Mouse (Mus musculus): Measurements from ENCODE around the gene Phf6. TPM values are rescaled to one million over a fixed set of nuclear protein-coding genes. Genes with fewer than 3 reads are reported as not detected.

The Phf6 gene
- total RNA-seq (2023), result 38.7 TPM

DNA sequence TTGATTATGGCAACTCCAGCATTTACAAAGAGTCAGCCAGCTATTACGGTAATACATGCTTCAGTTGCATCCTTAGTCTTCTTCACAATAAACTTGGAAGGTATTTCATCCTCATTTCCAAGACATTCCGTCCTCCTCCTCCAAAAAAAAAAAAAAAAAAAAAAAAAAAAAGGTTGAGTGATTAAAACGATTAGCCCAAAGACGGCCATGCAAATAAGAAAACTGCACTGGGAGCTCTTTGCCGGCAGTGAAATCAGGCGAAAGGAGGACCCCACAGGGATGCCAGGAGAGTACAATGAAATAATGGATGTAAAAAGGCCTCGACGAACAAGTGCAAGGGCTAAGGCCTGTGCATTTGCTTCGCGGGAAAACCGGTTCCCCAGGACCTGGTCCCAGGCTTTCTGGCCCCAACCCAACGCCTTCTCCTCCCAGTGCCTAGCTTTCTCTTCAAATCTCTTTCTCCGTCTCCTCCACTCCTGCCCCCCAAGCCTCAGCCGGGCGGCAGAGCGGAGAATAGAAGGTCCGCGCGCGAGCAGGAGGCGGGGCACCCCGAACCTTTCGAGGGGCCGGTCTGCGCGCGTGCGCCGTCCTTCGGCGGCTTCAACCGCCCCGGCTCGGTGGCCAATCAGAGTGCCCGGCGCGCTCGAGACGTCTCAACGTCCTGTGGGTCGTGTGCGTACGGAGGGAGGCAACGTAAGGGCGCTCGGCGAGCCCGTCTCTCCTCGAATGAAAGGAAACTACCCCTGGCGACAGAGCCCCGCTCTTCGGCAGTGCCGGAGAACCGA, at the start of gene Phf6:
TSS of gene Phf6 (plus strand) at position 680 of the 785 bp plus-strand sequence.

DNA sequence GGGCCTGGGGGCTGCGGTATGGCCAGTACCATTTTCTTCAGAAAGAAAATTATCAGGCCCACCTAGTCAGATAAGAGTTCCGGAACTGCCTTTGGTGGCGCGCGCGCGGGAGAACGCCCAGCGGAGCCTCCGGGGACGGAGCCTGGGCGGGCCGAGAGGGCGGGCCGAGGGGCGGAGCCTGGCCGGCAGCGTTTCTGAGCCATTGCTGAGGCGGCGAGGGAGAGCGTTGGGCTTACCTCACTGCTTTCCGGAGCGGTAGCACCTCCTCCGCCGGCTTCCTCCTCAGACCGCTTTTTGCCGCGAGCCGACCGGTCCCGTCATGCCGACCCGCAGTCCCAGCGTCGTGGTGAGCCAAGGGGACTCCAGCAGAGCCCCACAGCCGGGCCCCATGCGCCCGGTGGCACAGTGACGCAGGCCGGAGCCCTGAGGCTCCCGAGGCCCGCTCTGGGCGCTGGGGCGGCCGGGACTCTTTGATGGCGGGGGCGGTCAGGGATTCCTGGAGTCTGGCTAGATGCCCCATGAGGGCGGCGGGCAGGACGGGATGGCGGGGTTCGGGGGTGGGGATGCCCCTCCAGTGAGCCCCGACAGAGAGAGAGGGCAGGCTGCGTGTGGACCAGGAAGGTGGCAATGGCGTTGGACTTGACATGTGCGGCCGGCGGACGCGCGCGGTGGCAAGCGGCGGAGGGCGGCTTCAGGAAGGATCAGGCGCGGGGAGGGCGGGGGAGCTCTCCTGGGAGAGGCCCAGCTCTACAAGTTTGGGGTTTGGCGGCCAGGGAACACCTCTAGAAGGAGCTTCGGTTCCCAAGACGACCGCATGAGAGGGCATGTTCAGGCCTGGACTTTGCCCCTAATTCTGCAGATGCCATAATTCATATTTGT, 76.1 kb downstream of the Phf6 start, which contains the start of gene Hprt:
TSS of gene Hprt (plus strand) at position 233 of the 879 bp plus-strand sequence.

Other genes starting within 250 kb of the Phf6 start
- not detected for gene Ccdc160, start 121.1 kb upstream of the Phf6 start, total RNA-seq (2023)
- gene Hprt, start 75.9 kb downstream of the Phf6 start, total RNA-seq (2023), result 72.5 TPM